Mouse (Mus musculus) megakaryocyte progenitor cell, adult 5-6 weeks (primary cell): ENCODE results near the gene Timm50. TPM values are rescaled to one million over a fixed set of nuclear protein-coding genes. Genes with fewer than 3 reads are reported as not detected.

ENCODE experiments used
- ATAC-seq: replicated peaks from 2 replicates; pipeline ENCODE4 v1.8.0; 2016; ENCODE audit warnings: mild to moderate bottlenecking, moderate TSS enrichment, inconsistent platforms; ENCODE audit not compliant: poor library complexity
- total RNA-seq, 2 experiments: library from RNA; stranded (forward) in 1 of 2; stranded (reverse) in 1 of 2; fragments of 157-497, 149-512 nt in 1 of 2; fragments of 200-1000 nt in 1 of 2; gene quantifications; 2 replicates each; pipeline versions ENCODE4 v1.2.3 to v1.2.4; 2015 to 2017

Timm50 gene
- total RNA-seq (2015) (41.2 and 45.2 TPM in 2 replicates), total RNA-seq (2017) (37.6 and 51.9 TPM in 2 replicates)

- ATAC-seq: peak; percentile 99
Observed at GRCm38 (mm10) chr7:28311926-28312543, at the start of gene Timm50. Timm50 (minus strand) TSS chr7:28312072.

GRCm38 (mm10) chr7:28360291-28360690 lies 48.4 kb upstream of the Timm50 start:
- no peak for ATAC-seq

- ATAC-seq: no peak
Observed at GRCm38 (mm10) chr7:28359854-28360253, 48.0 kb upstream of the Timm50 start.

- ATAC-seq: no peak
Observed at GRCm38 (mm10) chr7:28358431-28358830, 46.6 kb upstream of the Timm50 start.

GRCm38 (mm10) chr7:28357984-28358383 lies 46.1 kb upstream of the Timm50 start:
- ATAC-seq: no peak

GRCm38 (mm10) chr7:28356981-28357380 lies 45.1 kb upstream of the Timm50 start:
- ATAC-seq: no peak

GRCm38 (mm10) chr7:28355221-28355620 lies 43.3 kb upstream of the Timm50 start:
- ATAC-seq: no peak

GRCm38 (mm10) chr7:28354596-28354995 lies 42.7 kb upstream of the Timm50 start:
- ATAC-seq: no peak

- no peak for ATAC-seq
Observed at GRCm38 (mm10) chr7:28354113-28354581, 42.3 kb upstream of the Timm50 start.

GRCm38 (mm10) chr7:28353267-28353666 lies 41.4 kb upstream of the Timm50 start:
- ATAC-seq: no peak

GRCm38 (mm10) chr7:28351676-28352191 lies 39.9 kb upstream of the Timm50 start:
- peak; percentile 21 for ATAC-seq

- peak; percentile 92 for ATAC-seq
Observed at GRCm38 (mm10) chr7:28350155-28350883, 38.4 kb upstream of the Timm50 start, which contains the start of gene Rps16. Rps16 (plus strand) TSS chr7:28350652.

GRCm38 (mm10) chr7:28348601-28349000 lies 36.7 kb upstream of the Timm50 start:
- ATAC-seq: no peak

- ATAC-seq: peak; percentile 32
Observed at GRCm38 (mm10) chr7:28347746-28348145, 35.9 kb upstream of the Timm50 start.

- peak; percentile 85 for ATAC-seq
Observed at GRCm38 (mm10) chr7:28344637-28345036, 32.8 kb upstream of the Timm50 start.

GRCm38 (mm10) chr7:28341381-28341780 lies 29.5 kb upstream of the Timm50 start:
- ATAC-seq: no peak

GRCm38 (mm10) chr7:28339213-28339917 lies 27.5 kb upstream of the Timm50 start:
- peak; percentile 71 for ATAC-seq

GRCm38 (mm10) chr7:28338108-28338998 lies 26.5 kb upstream of the Timm50 start, which contains the start of gene Supt5:
Supt5 (minus strand) TSS chr7:28338746.
- peak; percentile 95 for ATAC-seq

GRCm38 (mm10) chr7:28335471-28335870 lies 23.6 kb upstream of the Timm50 start:
- ATAC-seq: no peak

- no peak for ATAC-seq
Observed at GRCm38 (mm10) chr7:28334534-28334933, 22.7 kb upstream of the Timm50 start.
